Mouse (Mus musculus) forebrain, postnatal 0 days (tissue): ENCODE results near the gene Ttc37. TPM values are rescaled to one million over a fixed set of nuclear protein-coding genes. Genes with fewer than 3 reads are reported as not detected.

Experiments
- ATAC-seq: fragments of 200-750 bp; cut with Nextera tagmentation; 2 replicates; pipeline ENCODE4 v1.8.0; 2017; ENCODE audit warnings: mild to moderate bottlenecking, moderate library complexity
- DNase-seq: peaks from one replicate; pipeline ENCODE4 v3.0.0-alpha.2; 2015
- H3K27ac ChIP-seq: fragments of 300-500 bp; sonication (generic); 2 replicates; pipeline ENCODE4 v1.5.1; 2014; ENCODE audit warnings: low read depth, mild to moderate bottlenecking, antibody characterized with exemption, low read length, moderate library complexity, mixed read lengths
- H3K27me3 ChIP-seq: fragments of 300-500 bp; sonication (generic); 2 replicates; pipeline ENCODE4 v1.6.1; 2014; ENCODE audit warnings: mild to moderate bottlenecking, low read length, mixed read lengths; ENCODE audit not compliant: insufficient read depth
- H3K36me3 ChIP-seq: fragments of 300-500 bp; sonication (generic); 2 replicates; pipeline ENCODE4 v1.6.1; 2014; ENCODE audit warnings: mild to moderate bottlenecking, moderate library complexity; ENCODE audit not compliant: insufficient read depth
- H3K4me1 ChIP-seq: fragments of 300-500 bp; sonication (generic); 2 replicates; pipeline ENCODE4 v1.6.1; 2014; ENCODE audit warnings: antibody characterized with exemption; ENCODE audit not compliant: insufficient read depth
- H3K4me2 ChIP-seq: fragments of 300-500 bp; sonication (generic); 2 replicates; pipeline ENCODE4 v1.6.1; 2014; ENCODE audit warnings: low read depth, mild to moderate bottlenecking, moderate library complexity
- H3K4me3 ChIP-seq: fragments of 300-500 bp; sonication (generic); 2 replicates; pipeline ENCODE4 v1.5.1; 2014; ENCODE audit warnings: low read depth, low read length, mixed read lengths
- H3K9ac ChIP-seq: fragments of 300-500 bp; sonication (generic); 2 replicates; pipeline ENCODE4 v1.6.1; 2014; ENCODE audit warnings: mild to moderate bottlenecking
- H3K9me3 ChIP-seq: fragments of 300-500 bp; sonication (generic); 2 replicates; pipeline ENCODE4 v1.6.1; 2016; ENCODE audit warnings: low read length
- CTCF ChIP-seq: sonication (generic); IDR thresholded peaks from 2 replicates; pipeline ENCODE4 v1.5.1; 2016; ENCODE audit warnings: antibody characterized with exemption, control low read depth, low read depth
- WGBS: fragments of 180-500 bp; shearing (Covaris S2); extraction: QIAGEN DNeasy Blood & Tissue Kit; methylation state at CpG from one replicate; pipeline ENCODE4 v1.1.7; 2014; 5-methylcytosine and 5-hydroxymethylcytosine counted together
- polyA plus RNA-seq: library from polyadenylated mRNA; unstranded; fragments of >200 nt; fragmentation: Nextera tagmentation; extraction: Ambion mirVana; gene quantifications from 2 replicates; pipeline ENCODE4 v1.2.1, GENCODE M21; 2015
- total RNA-seq: library from RNA; depleted of rRNA; stranded (reverse); fragments of >200 nt; gene quantifications from 2 replicates; pipeline ENCODE4 v1.2.3, GENCODE M21; 2014; rRNA removed

The Ttc37 gene
- total RNA-seq (15.3 and 22.0 TPM in 2 replicates), polyA plus RNA-seq (3.6 and 5.4 TPM in 2 replicates)

GRCm38 (mm10) chr13:76098493-76099303 is at the start of gene Ttc37, which contains the start of gene Arsk:
TSS of gene Ttc37 (plus strand) at chr13:76098734.
TSS of gene Arsk (minus strand) at chr13:76098660.
- no peaks in the 10 kb centered on the region; the same call in 1 of the 2 replicates for H3K36me3 ChIP-seq
- peak within 1 kb of the TSS; percentile 85 for H3K4me3 ChIP-seq
- WGBS, result under 1% methylated on average over 34 of the region's 34 CpGs
- H3K9ac ChIP-seq, result peak within 1 kb of the TSS; percentile 64
- H3K9me3 ChIP-seq, result no peaks in the 10 kb centered on the region
- DNase-seq, result peak; percentile 97
- peak within 1 kb of the TSS; percentile 21; the same call in 1 of the 2 replicates for H3K27ac ChIP-seq
- peak within 1 kb of the TSS; percentile 69 for H3K4me2 ChIP-seq
- TF ChIP-seq CTCF, result no peak
- peaks cover 3% of the 10 kb centered on the region; the same call in 1 of the 2 replicates for H3K4me1 ChIP-seq
- H3K27me3 ChIP-seq, result no peaks in the 10 kb centered on the region
- peak; percentile 99 for ATAC-seq

- WGBS, result 2% methylated on average over 58 of the region's 59 CpGs
- no peaks in the 10 kb centered on the region for H3K9me3 ChIP-seq
- no peaks in the 10 kb centered on the region for H3K36me3 ChIP-seq
- ATAC-seq, result peak; percentile 56
- peak; percentile 34 for DNase-seq
- TF ChIP-seq CTCF, result peak; percentile 19; the same call in 1 of the 2 replicates
- H3K27ac ChIP-seq, result no peak overlapping the region
- H3K9ac ChIP-seq, result peak overlapping the region; percentile 62
- H3K4me3 ChIP-seq, result peak overlapping the region; percentile 55
- H3K27me3 ChIP-seq, result peaks cover 15% of the 10 kb centered on the region
- H3K4me1 ChIP-seq, result peaks cover 4% of the 10 kb centered on the region; the same call in 1 of the 2 replicates
- H3K4me2 ChIP-seq, result peak overlapping the region; percentile 100
Observed at GRCm38 (mm10) chr13:76055391-76056232, 42.9 kb upstream of the Ttc37 start.

- Histone ChIP-seq H3K9me3 (no peaks in the 10 kb centered on the region), H3K9ac (peak overlapping the region; percentile 62), H3K4me3 (peak overlapping the region; percentile 55), H3K27ac (no peak overlapping the region), H3K4me1 (peaks cover 4% of the 10 kb centered on the region; the same call in 1 of the 2 replicates), H3K4me2 (peak overlapping the region; percentile 100), H3K36me3 (no peaks in the 10 kb centered on the region), H3K27me3 (peaks cover 15% of the 10 kb centered on the region)
- under 1% methylated on average over 33 of the region's 34 CpGs for WGBS
- peak; percentile 81 for DNase-seq
- TF ChIP-seq CTCF, result peak; percentile 65
- ATAC-seq, result peak; percentile 91
Observed at GRCm38 (mm10) chr13:76056261-76056724, 42.2 kb upstream of the Ttc37 start.

GRCm38 (mm10) chr13:76056896-76057266 is 41.7 kb upstream of the Ttc37 start, which contains the start of gene Gpr150:
TSS of gene Gpr150 (minus strand) at chr13:76056996.
- H3K36me3 ChIP-seq, result no peaks in the 10 kb centered on the region
- no peak for TF ChIP-seq CTCF
- H3K4me3 ChIP-seq, result peak within 1 kb of the TSS; percentile 55
- peak within 1 kb of the TSS; percentile 100 for H3K4me2 ChIP-seq
- ATAC-seq (peak; percentile 1; the same call in 1 of the 2 replicates), DNase-seq (no peak)
- no peak within 1 kb of the TSS for H3K27ac ChIP-seq
- peaks cover 4% of the 10 kb centered on the region; the same call in 1 of the 2 replicates for H3K4me1 ChIP-seq
- no peaks in the 10 kb centered on the region for H3K9me3 ChIP-seq
- WGBS, result 8% methylated on average over 10 of the region's 10 CpGs
- peaks cover 15% of the 10 kb centered on the region for H3K27me3 ChIP-seq
- peak within 1 kb of the TSS; percentile 62 for H3K9ac ChIP-seq

GRCm38 (mm10) chr13:76057267-76058069 is 41.1 kb upstream of the Ttc37 start:
- Histone ChIP-seq H3K4me3 (no peak overlapping the region), H3K9ac (no peak overlapping the region), H3K4me1 (peaks cover 4% of the 10 kb centered on the region; the same call in 1 of the 2 replicates), H3K36me3 (peaks cover 3% of the 10 kb centered on the region; the same call in 1 of the 2 replicates), H3K4me2 (0 out of 2 replicates have a peak overlapping the region, but pooled peaks have one; percentile 100), H3K27me3 (peaks cover 10% of the 10 kb centered on the region; the same call in 1 of the 2 replicates), H3K9me3 (no peaks in the 10 kb centered on the region), H3K27ac (no peak overlapping the region)
- no peak for DNase-seq
- TF ChIP-seq CTCF, result no peak
- 70% methylated on average over 10 of the region's 10 CpGs for WGBS
- ATAC-seq, result no peak

- no peak for DNase-seq
Observed at GRCm38 (mm10) chr13:76059591-76059990, 38.9 kb upstream of the Ttc37 start.

More at GRCm38 (mm10) chr13:76059591-76059990, 38.9 kb upstream of the Ttc37 start:
- WGBS, result 91% methylated on average over 4 of the region's 4 CpGs
- no peak overlapping the region for H3K27ac ChIP-seq
- no peak overlapping the region for H3K4me3 ChIP-seq
- H3K9ac ChIP-seq, result no peak overlapping the region
- peaks cover 4% of the 10 kb centered on the region; the same call in 1 of the 2 replicates for H3K4me1 ChIP-seq
- peaks cover 7% of the 10 kb centered on the region for H3K36me3 ChIP-seq
- no peak for TF ChIP-seq CTCF
- H3K9me3 ChIP-seq, result no peaks in the 10 kb centered on the region
- no peak for ATAC-seq
- no peak overlapping the region for H3K4me2 ChIP-seq
- H3K27me3 ChIP-seq, result peaks cover 4% of the 10 kb centered on the region; the same call in 1 of the 2 replicates
